Mouse (Mus musculus): ENCODE results near the gene Fkbp5. TPM values are rescaled to one million over a fixed set of nuclear protein-coding genes. Genes with fewer than 3 reads are reported as not detected.

The Fkbp5 gene
- polyA plus RNA-seq, 2 experiments: 3.6 to 7.3 TPM

DNA sequence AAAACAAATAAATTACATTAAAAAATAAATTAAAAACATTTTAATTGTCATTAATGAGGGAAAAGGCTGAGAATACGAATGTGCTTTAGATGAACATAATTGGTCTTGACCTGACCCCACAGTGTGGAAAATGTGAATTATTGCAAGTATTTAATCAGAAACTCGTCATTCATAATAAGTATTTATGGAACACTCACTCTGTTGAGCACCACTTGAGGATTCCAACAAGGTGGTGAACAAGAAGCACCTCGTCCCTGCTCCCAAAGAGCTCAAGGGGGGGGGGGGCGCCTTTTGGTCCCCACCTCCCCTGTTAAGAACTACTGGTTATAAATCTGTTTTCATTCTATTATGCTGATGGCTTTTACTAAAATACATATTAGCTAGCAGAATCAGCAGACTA is 51.4 kb downstream of the Fkbp5 start:
- Histone ChIP-seq H3K27me3 (ENCODE audit: control insufficient read depth, insufficient read depth, low read length) (no peaks in the 10 kb centered on the region), H3K9ac (replicated peaks) (no peak overlapping the region), H3K36me3 (replicated peaks; ENCODE audit: control insufficient read depth, insufficient read depth, low read depth) (no peaks in the 10 kb centered on the region), H3K4me1 (replicated peaks; ENCODE audit: control insufficient read depth in 2 of 2, insufficient read depth in 2 of 2, low read length in 1 of 2) (no peaks in the 10 kb centered on the region), H3K9me3 (ENCODE audit: control insufficient read depth, low read length) (no peaks in the 10 kb centered on the region), H3K4me3 (ENCODE audit: insufficient read depth in 1 of 2, low read depth in 2 of 2, low read length in 2 of 2) (no peak overlapping the region), H3K27ac (no peak overlapping the region), H3K4me2 (ENCODE audit: low read depth) (no peak overlapping the region)
- DNase-seq (ENCODE audit: low read depth in 3 of 3, low spot score in 3 of 3): no peak
- ATAC-seq (ENCODE audit: insufficient read depth): no peak
- WGBS (ENCODE audit: insufficient replicate concordance): 56% methylated on average over 4 of the region's 4 CpGs
- TF ChIP-seq CTCF (IDR thresholded peaks at IDR 0.05; ENCODE audit: low read depth) (no peak), EP300 (IDR thresholded peaks at IDR 0.05; ENCODE audit: low read depth) (no peak)

DNA sequence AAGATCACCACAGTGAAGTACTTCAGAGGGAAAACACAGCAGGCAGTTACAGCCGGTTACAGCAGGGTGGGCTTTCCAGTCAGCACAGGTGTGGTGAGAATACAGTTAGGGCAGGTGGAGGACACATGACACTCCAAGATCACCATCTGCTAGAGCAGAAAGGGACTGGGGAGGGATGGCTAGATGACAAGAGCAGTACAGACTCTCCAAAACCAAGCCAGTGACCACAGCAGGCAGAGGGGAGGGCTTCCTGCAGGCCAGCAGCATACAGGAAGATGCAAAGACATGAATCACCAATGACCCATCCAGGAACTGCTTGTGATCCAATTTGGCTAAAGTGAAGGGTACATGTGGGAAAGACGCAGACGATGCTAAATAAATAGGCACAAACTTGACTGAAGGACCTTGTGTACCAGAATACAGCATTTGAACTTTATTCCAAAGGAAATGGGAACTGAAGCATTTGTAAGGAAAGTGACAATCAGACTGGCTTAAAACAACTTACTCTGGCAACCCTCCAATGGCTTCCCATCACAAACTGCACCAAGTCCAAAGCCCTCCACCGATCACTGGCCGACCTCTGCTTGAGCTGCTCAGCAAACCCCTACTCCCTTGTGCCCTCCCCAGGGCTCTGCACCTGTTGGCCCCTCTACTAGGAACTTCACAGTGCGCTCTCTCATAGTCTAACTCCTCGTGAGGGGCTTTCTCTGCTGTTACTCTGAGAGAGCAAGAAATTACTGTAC is 53.5 kb downstream of the Fkbp5 start:
- no peak overlapping the region for H3K27ac ChIP-seq
- no peaks in the 10 kb centered on the region for H3K27me3 ChIP-seq (ENCODE audit: control insufficient read depth, insufficient read depth, low read length)
- H3K9me3 ChIP-seq (ENCODE audit: control insufficient read depth, low read length): no peaks in the 10 kb centered on the region
- no peak for TF ChIP-seq CTCF (IDR thresholded peaks at IDR 0.05; ENCODE audit: low read depth)
- TF ChIP-seq EP300 (IDR thresholded peaks at IDR 0.05; ENCODE audit: low read depth): no peak
- peaks cover 0 to 2% of the 10 kb centered on the region in 2 experiments; a peak in 1 of 4 replicates for H3K4me1 ChIP-seq (replicated peaks; ENCODE audit: control insufficient read depth in 2 of 2, insufficient read depth in 2 of 2, low read length in 1 of 2)
- H3K36me3 ChIP-seq (replicated peaks; ENCODE audit: control insufficient read depth, insufficient read depth, low read depth): no peaks in the 10 kb centered on the region
- no peak overlapping the region for H3K4me3 ChIP-seq (ENCODE audit: insufficient read depth in 1 of 2, low read depth in 2 of 2, low read length in 2 of 2)
- H3K9ac ChIP-seq (replicated peaks): no peak overlapping the region
- no peak for ATAC-seq (ENCODE audit: insufficient read depth)
- no peak overlapping the region for H3K4me2 ChIP-seq (ENCODE audit: low read depth)
- WGBS (ENCODE audit: insufficient replicate concordance): 53% methylated on average over 7 of the region's 7 CpGs
- DNase-seq (ENCODE audit: low read depth in 3 of 3, low spot score in 3 of 3): no peak

DNA sequence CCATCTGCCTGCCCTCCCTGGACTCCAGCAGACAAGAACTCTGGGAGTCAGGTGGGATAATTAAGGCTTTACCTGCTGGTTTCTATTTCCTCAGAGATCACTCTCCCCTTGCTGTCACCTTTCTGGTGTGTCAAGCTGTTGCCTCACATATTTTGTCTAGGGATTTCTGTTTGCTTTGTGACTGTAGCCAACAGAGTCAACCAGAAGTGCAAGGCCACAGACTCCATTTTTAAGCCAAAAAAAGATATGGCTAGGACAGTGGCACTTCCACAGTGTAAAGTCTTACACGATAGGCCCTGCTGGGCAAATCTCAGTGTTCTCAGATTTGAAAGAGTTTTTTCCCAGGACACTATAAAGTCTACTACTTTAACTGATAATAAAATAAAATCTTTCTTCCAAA is 56.9 kb downstream of the Fkbp5 start:
- no peaks in the 10 kb centered on the region for H3K36me3 ChIP-seq (replicated peaks; ENCODE audit: control insufficient read depth, insufficient read depth, low read depth)
- no peak for TF ChIP-seq CTCF (IDR thresholded peaks at IDR 0.05; ENCODE audit: low read depth)
- no peak for TF ChIP-seq EP300 (IDR thresholded peaks at IDR 0.05; ENCODE audit: low read depth)
- no peak overlapping the region for H3K27ac ChIP-seq
- no peak overlapping the region for H3K9ac ChIP-seq (replicated peaks)
- H3K9me3 ChIP-seq (ENCODE audit: control insufficient read depth, low read length): no peaks in the 10 kb centered on the region
- no peak for DNase-seq (ENCODE audit: low read depth in 3 of 3, low spot score in 3 of 3)
- H3K4me2 ChIP-seq (ENCODE audit: low read depth): no peak overlapping the region
- 51% methylated on average over 1 of the region's 1 CpGs for WGBS (ENCODE audit: insufficient replicate concordance)
- H3K4me1 ChIP-seq (replicated peaks; ENCODE audit: control insufficient read depth in 2 of 2, insufficient read depth in 2 of 2, low read length in 1 of 2): peaks cover 0 to 2% of the 10 kb centered on the region in 2 experiments; a peak in 1 of 4 replicates
- no peak overlapping the region for H3K4me3 ChIP-seq (ENCODE audit: insufficient read depth in 1 of 2, low read depth in 2 of 2, low read length in 2 of 2)
- H3K27me3 ChIP-seq (ENCODE audit: control insufficient read depth, insufficient read depth, low read length): no peaks in the 10 kb centered on the region
- ATAC-seq (ENCODE audit: insufficient read depth): no peak

DNA sequence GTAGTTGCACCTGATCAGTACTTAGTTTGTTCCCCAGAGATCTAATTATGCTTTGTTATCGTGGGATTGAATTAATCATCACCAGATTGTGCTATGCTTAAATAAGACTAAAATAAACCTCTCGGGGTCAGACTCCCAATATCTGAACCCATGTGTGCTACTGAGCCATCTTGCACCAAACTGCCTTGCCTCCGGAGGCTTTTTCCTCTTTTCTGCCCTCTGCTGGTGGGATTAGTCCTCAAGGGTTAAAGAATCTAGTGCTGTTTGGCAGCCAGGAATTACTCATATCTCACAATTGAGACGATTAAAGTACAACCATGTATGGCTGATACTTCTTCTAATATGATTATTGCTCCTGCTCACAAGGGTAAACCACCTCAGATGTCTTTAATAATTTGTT is 62.2 kb downstream of the Fkbp5 start:
- Histone ChIP-seq H3K27ac (no peak overlapping the region), H3K4me2 (ENCODE audit: low read depth) (no peak overlapping the region), H3K4me1 (replicated peaks; ENCODE audit: control insufficient read depth in 2 of 2, insufficient read depth in 2 of 2, low read length in 1 of 2) (peaks cover 0 to 2% of the 10 kb centered on the region in 2 experiments; a peak in 2 of 4 replicates), H3K9ac (replicated peaks) (no peak overlapping the region), H3K36me3 (replicated peaks; ENCODE audit: control insufficient read depth, insufficient read depth, low read depth) (no peaks in the 10 kb centered on the region), H3K4me3 (ENCODE audit: insufficient read depth in 1 of 2, low read depth in 2 of 2, low read length in 2 of 2) (no peak overlapping the region), H3K27me3 (ENCODE audit: control insufficient read depth, insufficient read depth, low read length) (no peaks in the 10 kb centered on the region), H3K9me3 (ENCODE audit: control insufficient read depth, low read length) (no peaks in the 10 kb centered on the region)
- ATAC-seq (ENCODE audit: insufficient read depth): no peak
- no peak for DNase-seq (ENCODE audit: low read depth in 3 of 3, low spot score in 3 of 3)
- 39% methylated on average over 4 of the region's 4 CpGs for WGBS (ENCODE audit: insufficient replicate concordance)
- TF ChIP-seq CTCF (IDR thresholded peaks at IDR 0.05; ENCODE audit: low read depth) (peak; percentile 58), EP300 (IDR thresholded peaks at IDR 0.05; ENCODE audit: low read depth) (no peak)

DNA sequence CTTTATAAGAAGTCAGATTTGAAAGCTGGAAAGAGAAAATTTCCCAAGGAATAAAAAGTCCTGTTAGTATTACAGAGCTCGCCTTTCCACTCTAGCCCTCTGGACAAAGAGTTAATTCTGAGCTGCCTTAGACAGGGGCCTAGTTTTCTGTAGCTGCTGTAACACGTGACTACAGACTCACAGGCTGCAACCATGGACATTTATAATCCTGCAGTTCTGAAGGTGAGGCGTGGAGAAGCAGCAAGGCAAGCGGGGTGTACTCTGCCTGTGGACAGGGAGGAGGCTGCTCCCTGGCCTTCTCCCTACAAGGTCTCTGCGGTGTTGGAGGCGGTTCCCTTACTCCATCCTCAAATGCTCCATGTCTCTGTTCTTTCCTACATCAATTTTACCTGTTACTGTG is 64.4 kb downstream of the Fkbp5 start:
- peaks cover 0 to 4% of the 10 kb centered on the region in 2 experiments; a peak in 2 of 4 replicates for H3K4me1 ChIP-seq (replicated peaks; ENCODE audit: control insufficient read depth in 2 of 2, insufficient read depth in 2 of 2, low read length in 1 of 2)
- no peaks in the 10 kb centered on the region for H3K9me3 ChIP-seq (ENCODE audit: control insufficient read depth, low read length)
- H3K4me2 ChIP-seq (ENCODE audit: low read depth): no peak overlapping the region
- no peaks in the 10 kb centered on the region for H3K27me3 ChIP-seq (ENCODE audit: control insufficient read depth, insufficient read depth, low read length)
- no peak overlapping the region for H3K27ac ChIP-seq
- WGBS (ENCODE audit: insufficient replicate concordance): 66% methylated on average over 6 of the region's 6 CpGs
- no peak overlapping the region for H3K9ac ChIP-seq (replicated peaks)
- TF ChIP-seq EP300 (IDR thresholded peaks at IDR 0.05; ENCODE audit: low read depth): no peak
- no peak for TF ChIP-seq CTCF (IDR thresholded peaks at IDR 0.05; ENCODE audit: low read depth)
- DNase-seq (ENCODE audit: low read depth in 3 of 3, low spot score in 3 of 3) (no peak), ATAC-seq (ENCODE audit: insufficient read depth) (no peak)
- no peaks in the 10 kb centered on the region for H3K36me3 ChIP-seq (replicated peaks; ENCODE audit: control insufficient read depth, insufficient read depth, low read depth)
- H3K4me3 ChIP-seq (ENCODE audit: insufficient read depth in 1 of 2, low read depth in 2 of 2, low read length in 2 of 2): no peak overlapping the region
